Mouse (Mus musculus): Measurements from ENCODE around the gene Jak3. TPM values are rescaled to one million over a fixed set of nuclear protein-coding genes. Genes with fewer than 3 reads are reported as not detected.
A peak's percentile ranks its signal among the peaks of the same experiment; 100 is the strongest.
"Not testable (repeated sequence)": the region's sequence is repeated elsewhere in the genome, so short reads cannot be mapped to it uniquely, and the experiment has no call there.

Jak3 gene
- polyA plus RNA-seq, 1 experiment from 2014 or later: 5.4 TPM

DNA sequence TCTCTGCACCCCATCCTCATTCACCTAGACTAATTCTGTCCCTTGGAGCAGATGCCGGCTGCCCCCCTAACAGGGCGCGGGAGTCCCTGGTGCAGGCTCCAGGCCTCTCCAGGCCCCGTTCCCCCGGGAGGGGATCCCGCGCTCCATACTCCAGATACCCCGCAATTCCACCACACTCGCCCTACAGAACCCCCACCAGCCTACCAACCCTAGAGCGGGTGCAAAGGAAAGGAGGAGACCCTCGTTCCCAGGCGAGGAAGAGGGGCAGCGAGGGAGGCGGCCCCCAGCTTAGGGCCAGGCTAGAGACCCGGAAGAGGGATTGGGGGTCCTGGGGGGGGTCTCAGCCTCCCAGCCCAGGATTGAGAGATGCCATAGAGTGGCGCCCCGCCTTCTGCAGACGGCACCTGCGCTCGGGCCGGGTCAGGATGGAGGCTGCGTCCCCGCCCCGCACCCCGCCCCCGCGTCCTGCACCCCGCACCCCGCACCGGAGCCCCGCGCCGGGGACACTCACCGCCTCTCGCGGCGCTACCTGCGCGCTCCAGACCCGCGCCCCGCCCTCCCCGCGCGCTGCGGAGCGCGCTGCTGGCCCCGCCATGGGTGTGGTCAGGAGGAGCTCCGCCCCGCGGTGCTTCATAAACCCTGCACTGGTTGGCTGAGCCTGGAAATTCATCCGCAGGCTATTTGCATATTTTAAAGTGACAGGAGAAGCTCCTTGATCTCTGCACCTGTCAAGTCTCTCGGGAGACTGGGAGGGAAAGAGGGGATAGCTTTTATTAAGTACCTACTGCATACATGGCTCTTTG, 49.2 kb downstream of the Jak3 start, which contains the start of gene Fcho1:
Fcho1 (minus strand) TSS at position 595 of the 803 bp plus-strand sequence.
- peak within 1 kb of the TSS; percentile 12; the same call in 1 of the 2 replicates for H3K9ac ChIP-seq (replicated peaks; ENCODE audit: low read depth, low read length)
- H3K27ac ChIP-seq (ENCODE audit: low read length): no peak within 1 kb of the TSS
- peaks cover 4% of the 10 kb centered on the region; the same call in 1 of the 2 replicates for H3K4me1 ChIP-seq (ENCODE audit: control insufficient read depth, insufficient read depth, low read length)
- no peaks in the 10 kb centered on the region for H3K27me3 ChIP-seq (ENCODE audit: control insufficient read depth, insufficient read depth, low read length)
- WGBS: under 1% methylated on average over 54 of the region's 54 CpGs
- peak; percentile 80 for ATAC-seq (ENCODE audit: insufficient number of reproducible peaks, insufficient read depth, low FRiP score, low read depth)
- no peaks in the 10 kb centered on the region for H3K36me3 ChIP-seq (ENCODE audit: control insufficient read depth, insufficient read depth, low read length)
- H3K9me3 ChIP-seq (ENCODE audit: control insufficient read depth, low read depth, low read length): no peaks in the 10 kb centered on the region
- H3K4me3 ChIP-seq (ENCODE audit: low read depth, low read length): peak within 1 kb of the TSS; percentile 43
- peak within 1 kb of the TSS; percentile 79 for H3K4me2 ChIP-seq (replicated peaks; ENCODE audit: low read depth, low read length)

DNA sequence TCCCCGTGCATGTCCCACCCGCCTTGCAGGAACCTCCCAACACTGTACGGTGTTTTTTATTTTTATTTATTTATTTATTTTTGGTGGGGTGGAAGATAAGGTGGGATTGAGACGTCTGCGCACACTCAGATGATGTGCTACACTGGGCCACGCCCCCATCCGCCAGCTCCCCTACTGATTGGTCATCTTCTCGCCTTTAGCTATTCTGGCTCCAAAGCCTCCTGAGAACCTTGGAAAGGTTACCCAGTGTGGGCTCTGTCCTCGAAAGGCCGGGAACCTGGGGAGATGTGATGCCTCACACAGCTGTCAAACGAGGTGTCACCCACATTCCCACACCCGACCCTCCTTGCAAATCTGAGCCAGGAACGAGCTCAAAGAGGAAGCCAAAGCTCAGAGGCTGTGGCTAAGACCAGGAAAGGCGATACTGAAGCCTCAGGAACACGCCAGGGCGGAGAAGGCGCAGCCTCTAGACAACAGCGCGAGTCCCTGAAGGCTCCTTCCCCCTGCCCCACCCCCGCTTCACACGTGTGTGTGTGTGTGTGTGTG, 52.2 kb downstream of the Jak3 start:
- H3K4me3 ChIP-seq (ENCODE audit: low read depth, low read length): peak overlapping the region; percentile 17; the same call in 1 of the 2 replicates
- H3K36me3 ChIP-seq (ENCODE audit: control insufficient read depth, insufficient read depth, low read length): no peaks in the 10 kb centered on the region
- WGBS: 6% methylated on average over 19 of the region's 21 CpGs
- H3K4me1 ChIP-seq (ENCODE audit: control insufficient read depth, insufficient read depth, low read length): peaks cover 4% of the 10 kb centered on the region; the same call in 1 of the 2 replicates
- no peak overlapping the region for H3K9ac ChIP-seq (replicated peaks; ENCODE audit: low read depth, low read length)
- H3K9me3 ChIP-seq (ENCODE audit: control insufficient read depth, low read depth, low read length): no peaks in the 10 kb centered on the region
- H3K27ac ChIP-seq (ENCODE audit: low read length): no peak overlapping the region
- H3K27me3 ChIP-seq (ENCODE audit: control insufficient read depth, insufficient read depth, low read length): no peaks in the 10 kb centered on the region
- peak; percentile 19; the same call in 1 of the 2 replicates for ATAC-seq (ENCODE audit: insufficient number of reproducible peaks, insufficient read depth, low FRiP score, low read depth)
- peak overlapping the region; percentile 43 for H3K4me2 ChIP-seq (replicated peaks; ENCODE audit: low read depth, low read length)

DNA sequence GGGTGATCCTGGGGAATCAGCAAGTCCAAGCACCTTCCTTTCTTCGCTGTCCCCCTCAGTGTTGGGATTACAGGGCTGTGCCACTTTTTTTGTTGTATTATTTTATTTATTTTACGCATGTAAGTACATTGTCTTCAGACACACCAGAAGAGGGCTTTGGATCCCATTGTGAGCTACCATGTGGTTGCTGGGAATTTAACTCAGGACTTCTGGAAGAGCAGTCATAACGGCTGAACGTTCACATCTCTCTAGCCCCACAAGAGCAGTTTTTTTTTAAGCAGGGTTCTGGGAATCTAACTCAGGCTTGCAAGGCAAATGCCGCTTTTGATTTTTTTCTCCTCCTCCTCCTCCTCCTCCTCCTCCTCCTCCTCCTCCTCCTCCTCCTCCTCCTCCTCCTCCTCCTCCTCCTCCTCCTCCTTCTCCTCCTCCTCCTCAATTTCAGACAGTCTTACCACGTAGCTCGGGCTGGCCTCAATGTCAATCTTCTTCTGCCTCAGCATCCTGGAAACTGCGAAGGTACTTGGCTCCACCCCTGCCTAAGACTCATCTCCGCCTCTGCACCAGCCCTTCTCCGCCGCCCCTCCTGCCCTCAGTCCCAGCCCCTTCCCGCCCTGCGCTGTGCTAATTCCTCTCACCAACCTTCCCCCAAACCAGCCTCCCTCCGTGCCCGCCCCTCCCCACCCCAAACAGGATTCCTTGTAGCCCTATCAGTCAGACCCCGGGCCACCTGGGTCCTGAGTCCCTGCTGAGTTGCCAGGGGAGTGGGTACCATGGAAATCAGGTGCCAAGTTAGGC, 52.9 kb downstream of the Jak3 start:
- ATAC-seq (ENCODE audit: insufficient number of reproducible peaks, insufficient read depth, low FRiP score, low read depth): no peak
- Histone ChIP-seq H3K27ac (ENCODE audit: low read length) (no peak overlapping the region), H3K4me3 (ENCODE audit: low read depth, low read length) (peak overlapping the region; percentile 17; the same call in 1 of the 2 replicates), H3K4me1 (ENCODE audit: control insufficient read depth, insufficient read depth, low read length) (peaks cover 4% of the 10 kb centered on the region; the same call in 1 of the 2 replicates), H3K9ac (replicated peaks; ENCODE audit: low read depth, low read length) (no peak overlapping the region), H3K27me3 (ENCODE audit: control insufficient read depth, insufficient read depth, low read length) (no peaks in the 10 kb centered on the region), H3K4me2 (replicated peaks; ENCODE audit: low read depth, low read length) (peak overlapping the region; percentile 43), H3K9me3 (ENCODE audit: control insufficient read depth, low read depth, low read length) (no peaks in the 10 kb centered on the region), H3K36me3 (ENCODE audit: control insufficient read depth, insufficient read depth, low read length) (no peaks in the 10 kb centered on the region)
- 4% methylated on average over 16 of the region's 16 CpGs for WGBS

DNA sequence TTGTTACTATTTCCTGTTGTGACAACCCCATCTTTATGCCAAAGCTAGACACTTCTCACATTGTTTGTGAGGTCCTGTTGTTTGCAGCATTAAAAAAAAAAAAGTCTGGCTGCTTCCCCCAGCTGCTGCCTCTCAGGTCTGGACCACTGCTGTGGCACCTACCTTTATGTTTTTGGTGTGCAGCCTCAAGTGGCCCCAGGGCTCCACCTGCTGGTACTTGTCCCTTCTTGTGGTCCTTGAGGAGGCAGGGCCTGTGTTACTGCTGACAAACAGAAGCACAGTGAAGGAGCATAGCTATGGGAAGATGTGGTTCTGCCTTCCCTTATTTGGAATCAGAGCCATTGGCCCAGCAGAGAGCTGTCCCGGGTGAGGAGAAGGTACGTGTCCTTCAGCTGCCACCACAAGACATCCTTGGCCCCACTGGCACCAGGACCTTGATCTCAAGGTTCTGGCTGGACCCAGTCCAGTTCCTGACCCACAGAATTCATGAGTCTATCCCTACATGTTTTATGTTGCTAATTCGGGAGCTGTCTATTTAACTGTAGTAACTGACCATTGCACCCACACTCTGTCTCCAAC, 55.6 kb downstream of the Jak3 start:
- H3K4me1 ChIP-seq (ENCODE audit: control insufficient read depth, insufficient read depth, low read length): peaks cover 4% of the 10 kb centered on the region; the same call in 1 of the 2 replicates
- no peak overlapping the region for H3K9ac ChIP-seq (replicated peaks; ENCODE audit: low read depth, low read length)
- H3K4me3 ChIP-seq (ENCODE audit: low read depth, low read length): no peak overlapping the region
- no peak for ATAC-seq (ENCODE audit: insufficient number of reproducible peaks, insufficient read depth, low FRiP score, low read depth)
- H3K36me3 ChIP-seq (ENCODE audit: control insufficient read depth, insufficient read depth, low read length): no peaks in the 10 kb centered on the region
- WGBS: 45% methylated on average over 3 of the region's 3 CpGs
- H3K27me3 ChIP-seq (ENCODE audit: control insufficient read depth, insufficient read depth, low read length): no peaks in the 10 kb centered on the region
- H3K4me2 ChIP-seq (replicated peaks; ENCODE audit: low read depth, low read length): no peak overlapping the region
- H3K9me3 ChIP-seq (ENCODE audit: control insufficient read depth, low read depth, low read length): no peaks in the 10 kb centered on the region
- H3K27ac ChIP-seq (ENCODE audit: low read length): no peak overlapping the region

DNA sequence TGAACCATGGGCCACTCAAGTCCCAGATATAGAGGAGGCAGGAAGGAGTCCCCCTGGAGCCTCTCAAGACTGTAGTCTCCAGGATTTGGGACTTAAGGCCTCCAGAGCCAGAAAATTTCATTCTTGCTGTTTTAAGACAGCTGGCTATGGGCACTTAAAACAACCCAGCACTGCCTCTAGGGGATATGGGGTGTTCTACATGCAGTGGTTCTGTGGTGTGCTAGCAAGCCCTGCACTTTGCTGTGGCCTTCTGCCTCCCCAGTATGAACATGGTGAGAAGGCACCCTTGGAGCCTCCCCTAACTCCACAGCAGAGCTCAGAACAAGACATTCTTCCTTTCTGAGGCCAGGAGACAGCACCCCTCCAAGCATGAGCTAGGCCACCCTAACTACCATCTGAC, 62.2 kb downstream of the Jak3 start:
- not testable (repeated sequence) for H3K4me3 ChIP-seq (ENCODE audit: low read depth, low read length); H3K27ac ChIP-seq (ENCODE audit: low read length); H3K4me2 ChIP-seq (replicated peaks; ENCODE audit: low read depth, low read length); H3K36me3 ChIP-seq (ENCODE audit: control insufficient read depth, insufficient read depth, low read length); ATAC-seq (ENCODE audit: insufficient number of reproducible peaks, insufficient read depth, low FRiP score, low read depth); H3K9ac ChIP-seq (replicated peaks; ENCODE audit: low read depth, low read length); H3K27me3 ChIP-seq (ENCODE audit: control insufficient read depth, insufficient read depth, low read length); H3K9me3 ChIP-seq (ENCODE audit: control insufficient read depth, low read depth, low read length); H3K4me1 ChIP-seq (ENCODE audit: control insufficient read depth, insufficient read depth, low read length)

Small RNA genes within 50 kb of the gene (microRNA-seq; reads per million reads assigned to microRNA genes)
- not detected for gene Mir6769b

Other genes starting within 250 kb of the Jak3 start
- gene Abhd8, start 212.6 kb upstream of the Jak3 start, polyA plus RNA-seq (2014; fragmentation: Nextera tagmentation; extraction: Ambion mirVana): 28.4 and 30.0 TPM in 2 replicates
- gene Mrpl34, start 211.3 kb upstream of the Jak3 start, polyA plus RNA-seq (2014; fragmentation: Nextera tagmentation; extraction: Ambion mirVana): 139 and 154 TPM in 2 replicates
- gene Dda1, start 207.1 kb upstream of the Jak3 start, polyA plus RNA-seq (2014; fragmentation: Nextera tagmentation; extraction: Ambion mirVana): 94.8 and 98.9 TPM in 2 replicates
- 2.3 TPM in 2 replicates for gene Ano8, start 190.3 kb upstream of the Jak3 start, polyA plus RNA-seq (2014; fragmentation: Nextera tagmentation; extraction: Ambion mirVana)
- gene Gtpbp3, start 188.2 kb upstream of the Jak3 start, polyA plus RNA-seq (2014; fragmentation: Nextera tagmentation; extraction: Ambion mirVana): 7.1 and 7.2 TPM in 2 replicates
- 67.1 and 67.5 TPM in 2 replicates for gene Plvap, start 164.5 kb upstream of the Jak3 start, polyA plus RNA-seq (2014; fragmentation: Nextera tagmentation; extraction: Ambion mirVana)
- 0.41 and 0.58 TPM in 2 replicates for gene Ccdc194, start 150.6 kb upstream of the Jak3 start, polyA plus RNA-seq (2014; fragmentation: Nextera tagmentation; extraction: Ambion mirVana)
- gene Bst2, start 138.8 kb upstream of the Jak3 start, polyA plus RNA-seq (2014; fragmentation: Nextera tagmentation; extraction: Ambion mirVana): 7.6 and 10.9 TPM in 2 replicates
- gene Mvb12a, start 133.4 kb upstream of the Jak3 start, polyA plus RNA-seq (2014; fragmentation: Nextera tagmentation; extraction: Ambion mirVana): 103 and 105 TPM in 2 replicates
- gene Tmem221, start 117.4 kb upstream of the Jak3 start, polyA plus RNA-seq (2014; fragmentation: Nextera tagmentation; extraction: Ambion mirVana): 1.4 and 1.9 TPM in 2 replicates
- not detected in 2 replicates for gene Nxnl1, start 109.7 kb upstream of the Jak3 start, polyA plus RNA-seq (2014; fragmentation: Nextera tagmentation; extraction: Ambion mirVana)
- 28.2 and 29.4 TPM in 2 replicates for gene Slc27a1, start 107.4 kb upstream of the Jak3 start, polyA plus RNA-seq (2014; fragmentation: Nextera tagmentation; extraction: Ambion mirVana)
- gene Pgls, start 84.1 kb upstream of the Jak3 start, polyA plus RNA-seq (2014; fragmentation: Nextera tagmentation; extraction: Ambion mirVana): 258 and 266 TPM in 2 replicates
- 3.4 and 4.5 TPM in 2 replicates for gene Fam129c, start 78.6 kb upstream of the Jak3 start, polyA plus RNA-seq (2014; fragmentation: Nextera tagmentation; extraction: Ambion mirVana)
- gene Colgalt1, start 65.3 kb upstream of the Jak3 start, polyA plus RNA-seq (2014; fragmentation: Nextera tagmentation; extraction: Ambion mirVana): 87.6 and 89.1 TPM in 2 replicates
- 1.4 and 1.7 TPM in 2 replicates for gene Unc13a, start 4.5 kb upstream of the Jak3 start, polyA plus RNA-seq (2014; fragmentation: Nextera tagmentation; extraction: Ambion mirVana)
- gene Insl3, start 12.9 kb downstream of the Jak3 start, polyA plus RNA-seq (2014; fragmentation: Nextera tagmentation; extraction: Ambion mirVana): 1.3 and 1.7 TPM in 2 replicates
- gene B3gnt3, start 25.5 kb downstream of the Jak3 start, polyA plus RNA-seq (2014; fragmentation: Nextera tagmentation; extraction: Ambion mirVana): 4.7 and 5.4 TPM in 2 replicates
- gene Fcho1, start 49.4 kb downstream of the Jak3 start, polyA plus RNA-seq (2014; fragmentation: Nextera tagmentation; extraction: Ambion mirVana): 5.5 and 7.4 TPM in 2 replicates
- gene Zfp709, start 205.7 kb downstream of the Jak3 start, polyA plus RNA-seq (2014; fragmentation: Nextera tagmentation; extraction: Ambion mirVana): 7.1 and 7.3 TPM in 2 replicates
- 7.3 and 7.4 TPM in 2 replicates for gene Zfp882, start 232.3 kb downstream of the Jak3 start, polyA plus RNA-seq (2014; fragmentation: Nextera tagmentation; extraction: Ambion mirVana)
- 27.5 and 29.9 TPM in 2 replicates for gene Zfp617, start 232.3 kb downstream of the Jak3 start, polyA plus RNA-seq (2014; fragmentation: Nextera tagmentation; extraction: Ambion mirVana)

Data from stomach, embryonic 14.5 days (tissue).